Mouse (Mus musculus) lung, adult 2 months (tissue): ENCODE results near the gene Phf5a.

Source experiments
- CTCF ChIP-seq: fragments of 200-500 bp; IDR thresholded peaks from 2 replicates; pipeline ENCODE4 v1.5.1; 2011; ENCODE audit warnings: mild to moderate bottlenecking, low read length, control low read depth; ENCODE audit not compliant: insufficient read depth
- POLR2A ChIP-seq: fragments of 200-500 bp; IDR thresholded peaks from 2 replicates; pipeline ENCODE4 v1.6.1; 2011; ENCODE audit warnings: low read depth, mild to moderate bottlenecking, control low read depth, low read length, borderline replicate concordance; ENCODE audit errors: extremely low read depth

- no peak for TF ChIP-seq CTCF
- TF ChIP-seq POLR2A: no peak
Observed at GRCm38 (mm10) chr15:81857724-81858116, 14.0 kb downstream of the Phf5a start.
